Mouse (Mus musculus) spleen, postnatal 4 days (tissue): ENCODE results near the gene Wdr92.
"Not testable (repeated sequence)": the region's sequence is repeated elsewhere in the genome, so short reads cannot be mapped to it uniquely, and the experiment has no call there.

Experiments
- DNase-seq, 2 experiments: peaks; one replicate each; pipeline ENCODE4 v3.0.0; 2022; ENCODE audit warnings: low spot score in 2 of 2

Wdr92 gene

GRCm38 (mm10) chr11:17211258-17212140, 29.6 kb downstream of the Wdr92 start, which contains the start of gene Pno1:
Gene Pno1, minus strand, starts transcription at chr11:17211568.
- peak; percentile 94 to 96 for DNase-seq

- DNase-seq = no peak
Observed at GRCm38 (mm10) chr11:17212141-17212495, 30.2 kb downstream of the Wdr92 start.

- no peak for DNase-seq
Observed at GRCm38 (mm10) chr11:17212903-17213509, 31.1 kb downstream of the Wdr92 start.

- no peak for DNase-seq
Observed at GRCm38 (mm10) chr11:17215475-17215874, 33.6 kb downstream of the Wdr92 start.

- DNase-seq = no peak
Observed at GRCm38 (mm10) chr11:17221126-17221525, 39.2 kb downstream of the Wdr92 start.

GRCm38 (mm10) chr11:17232792-17233191, 50.9 kb downstream of the Wdr92 start:
- no peak for DNase-seq

GRCm38 (mm10) chr11:17236449-17237037, 54.6 kb downstream of the Wdr92 start:
- no peak for DNase-seq

GRCm38 (mm10) chr11:17238598-17238997, 56.7 kb downstream of the Wdr92 start:
- DNase-seq = not testable (repeated sequence)

- no peak for DNase-seq
Observed at GRCm38 (mm10) chr11:17248715-17249114, 66.8 kb downstream of the Wdr92 start.

- DNase-seq = no peak
Observed at GRCm38 (mm10) chr11:17256813-17257365, 75.0 kb downstream of the Wdr92 start.

GRCm38 (mm10) chr11:17257443-17257842, 75.5 kb downstream of the Wdr92 start, which contains the start of gene C1d:
Gene C1d, plus strand, starts transcription at chr11:17257579.
- peak; percentile 95 to 98 for DNase-seq

- DNase-seq = peak in 1 of 2 experiments; percentile 72
Observed at GRCm38 (mm10) chr11:17257861-17258260, 76.0 kb downstream of the Wdr92 start.

GRCm38 (mm10) chr11:17267176-17267575, 85.3 kb downstream of the Wdr92 start:
- no peak for DNase-seq

GRCm38 (mm10) chr11:17268801-17269200, 86.9 kb downstream of the Wdr92 start:
- no peak for DNase-seq

- DNase-seq = no peak
Observed at GRCm38 (mm10) chr11:17279959-17280358, 98.1 kb downstream of the Wdr92 start.
